Mouse (Mus musculus): ENCODE measurements at regions not wholly inside any gene's neighbourhood (a gene's known extent, or its start where the extent isn't known, plus 50 kb on each side); places are given as distances from the start of the nearest gene placed in this dataset.
A peak's percentile ranks its signal among the peaks of the same experiment; 100 is the strongest.
"Not testable (repeated sequence)": the region's sequence is repeated elsewhere in the genome, so short reads cannot be mapped to it uniquely, and the experiment has no call there.

DNA sequence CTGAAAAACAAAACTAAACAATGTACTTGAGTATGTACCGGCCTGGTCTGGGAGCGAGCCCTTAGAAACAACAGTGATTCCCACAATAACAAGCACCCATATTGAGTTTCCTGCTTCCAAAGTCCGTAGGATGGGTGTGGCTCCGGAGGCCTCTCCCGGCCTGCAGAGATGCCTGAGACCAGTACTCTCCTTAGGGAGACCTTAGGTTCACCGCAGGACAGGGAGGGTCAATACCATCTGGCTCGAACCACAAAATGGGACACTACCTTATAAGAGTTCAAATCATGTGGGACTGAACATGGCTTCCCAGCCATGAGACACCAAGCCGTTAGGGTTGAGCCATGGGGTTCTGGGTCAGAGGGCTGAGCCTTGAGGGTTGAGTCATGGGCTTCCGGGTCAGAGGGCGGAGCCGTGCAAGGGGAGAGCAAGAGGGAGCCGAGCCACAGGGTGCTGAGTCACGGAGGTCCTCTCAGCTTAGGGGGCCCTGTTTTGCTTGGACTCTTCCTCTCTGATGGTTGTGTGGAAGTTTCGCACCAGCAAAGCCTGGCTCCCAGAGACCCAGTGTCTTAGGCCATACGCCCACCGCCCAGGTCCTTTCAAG is 201.8 kb downstream of the Tcp10c start:
- not testable (repeated sequence) for H3K9ac ChIP-seq (ENCODE audit: low read depth, low read length); H3K9me3 ChIP-seq (replicated peaks; ENCODE audit: control insufficient read depth, low read length); H3K36me3 ChIP-seq (ENCODE audit: control insufficient read depth, insufficient read depth); H3K27ac ChIP-seq (ENCODE audit: low read length); H3K4me2 ChIP-seq (ENCODE audit: low read depth, low read length); H3K27me3 ChIP-seq (ENCODE audit: control insufficient read depth, insufficient read depth, low read depth, low read length); ATAC-seq (ENCODE audit: low read depth); H3K4me1 ChIP-seq (ENCODE audit: control insufficient read depth, low read depth, low read length); H3K4me3 ChIP-seq (ENCODE audit: low read depth, low read length)
- whole genome bisulfite sequencing (ENCODE audit: insufficient replicate concordance) = 71% methylated on average over 16 of the region's 16 CpGs

DNA sequence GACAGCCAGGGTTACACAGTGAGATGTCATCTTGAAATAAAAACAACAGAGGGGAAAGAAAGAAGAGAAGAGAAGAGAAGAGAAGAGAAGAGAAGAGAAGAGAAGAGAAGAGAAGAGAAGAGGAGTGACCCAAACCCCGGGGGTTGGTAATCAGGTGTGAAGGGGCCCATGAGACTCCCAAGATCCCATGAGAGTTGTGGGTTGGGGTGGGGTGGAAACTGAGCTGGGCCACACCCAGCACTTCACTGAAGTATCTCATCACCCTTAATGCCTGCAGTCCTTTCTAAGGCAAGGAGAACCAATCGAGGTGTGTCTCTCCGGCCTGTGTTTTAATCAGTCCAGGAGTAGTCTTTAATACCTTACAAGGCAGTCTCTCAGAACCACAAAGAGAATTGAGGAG is 201.5 kb upstream of the Afdn start:
- Histone ChIP-seq H3K36me3 (ENCODE audit: control insufficient read depth, insufficient read depth) (no peaks in the 10 kb centered on the region), H3K27me3 (ENCODE audit: control insufficient read depth, insufficient read depth, low read depth, low read length) (no peaks in the 10 kb centered on the region), H3K27ac (ENCODE audit: low read length) (no peak overlapping the region), H3K4me1 (ENCODE audit: control insufficient read depth, low read depth, low read length) (no peaks in the 10 kb centered on the region), H3K4me3 (ENCODE audit: low read depth, low read length) (no peak overlapping the region), H3K9ac (ENCODE audit: low read depth, low read length) (no peak overlapping the region), H3K9me3 (replicated peaks; ENCODE audit: control insufficient read depth, low read length) (no peaks in the 10 kb centered on the region), H3K4me2 (ENCODE audit: low read depth, low read length) (no peak overlapping the region)
- WGBS (ENCODE audit: insufficient replicate concordance) = 48% methylated on average over 3 of the region's 3 CpGs
- no peak for ATAC-seq (ENCODE audit: low read depth)

DNA sequence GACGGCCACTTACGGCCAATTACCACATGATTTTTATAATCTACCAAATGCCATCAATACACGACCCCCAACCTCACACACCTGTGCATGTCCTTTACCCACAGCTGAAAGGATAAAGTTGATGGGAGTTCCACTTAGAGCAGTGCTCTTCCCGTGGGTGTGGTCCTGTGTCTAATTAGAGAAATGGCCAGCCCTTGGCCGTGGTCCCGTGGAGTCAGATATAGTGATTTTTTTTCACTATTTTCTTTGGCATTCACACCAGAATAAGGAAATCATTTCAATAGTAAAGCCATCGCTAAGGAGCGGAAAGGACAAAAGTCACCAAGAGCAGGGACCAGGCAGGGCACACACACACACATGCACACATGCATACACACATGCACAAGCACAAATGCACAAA is 199.0 kb upstream of the Afdn start:
- Histone ChIP-seq H3K9ac (ENCODE audit: low read depth, low read length) (no peak overlapping the region), H3K9me3 (replicated peaks; ENCODE audit: control insufficient read depth, low read length) (no peaks in the 10 kb centered on the region), H3K4me2 (ENCODE audit: low read depth, low read length) (no peak overlapping the region), H3K27me3 (ENCODE audit: control insufficient read depth, insufficient read depth, low read depth, low read length) (no peaks in the 10 kb centered on the region), H3K36me3 (ENCODE audit: control insufficient read depth, insufficient read depth) (no peaks in the 10 kb centered on the region), H3K4me3 (ENCODE audit: low read depth, low read length) (no peak overlapping the region), H3K4me1 (ENCODE audit: control insufficient read depth, low read depth, low read length) (no peaks in the 10 kb centered on the region), H3K27ac (ENCODE audit: low read length) (no peak overlapping the region)
- no peak for ATAC-seq (ENCODE audit: low read depth)
- WGBS (ENCODE audit: insufficient replicate concordance) = 58% methylated on average over 8 of the region's 8 CpGs

- H3K9me3 ChIP-seq (replicated peaks; ENCODE audit: control insufficient read depth, low read length) = no peaks in the 10 kb centered on the region
- H3K4me1 ChIP-seq (ENCODE audit: control insufficient read depth, low read depth, low read length) = no peaks in the 10 kb centered on the region
- H3K9ac ChIP-seq (ENCODE audit: low read depth, low read length) = no peak overlapping the region
- H3K27ac ChIP-seq (ENCODE audit: low read length) = no peak overlapping the region
- no peak for ATAC-seq (ENCODE audit: low read depth)
- H3K27me3 ChIP-seq (ENCODE audit: control insufficient read depth, insufficient read depth, low read depth, low read length) = no peaks in the 10 kb centered on the region
- no peak overlapping the region for H3K4me2 ChIP-seq (ENCODE audit: low read depth, low read length)
- no peak overlapping the region for H3K4me3 ChIP-seq (ENCODE audit: low read depth, low read length)
- 58% methylated on average over 2 of the region's 2 CpGs for WGBS (ENCODE audit: insufficient replicate concordance)
- no peaks in the 10 kb centered on the region for H3K36me3 ChIP-seq (ENCODE audit: control insufficient read depth, insufficient read depth)
These were observed 197.4 kb upstream of the Afdn start for GRCm38 (mm10) chr17:13562974-13563373.

- no peaks in the 10 kb centered on the region for H3K27me3 ChIP-seq (ENCODE audit: control insufficient read depth, insufficient read depth, low read depth, low read length)
- H3K4me3 ChIP-seq (ENCODE audit: low read depth, low read length) = no peak overlapping the region
- H3K27ac ChIP-seq (ENCODE audit: low read length) = no peak overlapping the region
- no peaks in the 10 kb centered on the region for H3K9me3 ChIP-seq (replicated peaks; ENCODE audit: control insufficient read depth, low read length)
- 74% methylated on average over 7 of the region's 7 CpGs for WGBS (ENCODE audit: insufficient replicate concordance)
- H3K9ac ChIP-seq (ENCODE audit: low read depth, low read length) = no peak overlapping the region
- H3K4me2 ChIP-seq (ENCODE audit: low read depth, low read length) = no peak overlapping the region
- H3K4me1 ChIP-seq (ENCODE audit: control insufficient read depth, low read depth, low read length) = no peaks in the 10 kb centered on the region
- ATAC-seq (ENCODE audit: low read depth) = no peak
- H3K36me3 ChIP-seq (ENCODE audit: control insufficient read depth, insufficient read depth) = no peaks in the 10 kb centered on the region
These were observed 195.5 kb upstream of the Afdn start for GRCm38 (mm10) chr17:13564800-13565199.

GRCm38 (mm10) chr17:13566680-13567079 is 193.7 kb upstream of the Afdn start:
- Histone ChIP-seq H3K9me3 (replicated peaks; ENCODE audit: control insufficient read depth, low read length) (no peaks in the 10 kb centered on the region), H3K4me1 (ENCODE audit: control insufficient read depth, low read depth, low read length) (no peaks in the 10 kb centered on the region), H3K9ac (ENCODE audit: low read depth, low read length) (no peak overlapping the region), H3K27me3 (ENCODE audit: control insufficient read depth, insufficient read depth, low read depth, low read length) (no peaks in the 10 kb centered on the region), H3K4me2 (ENCODE audit: low read depth, low read length) (no peak overlapping the region), H3K27ac (ENCODE audit: low read length) (no peak overlapping the region), H3K36me3 (ENCODE audit: control insufficient read depth, insufficient read depth) (no peaks in the 10 kb centered on the region), H3K4me3 (ENCODE audit: low read depth, low read length) (no peak overlapping the region)
- WGBS (ENCODE audit: insufficient replicate concordance) = 64% methylated on average over 7 of the region's 7 CpGs
- no peak for ATAC-seq (ENCODE audit: low read depth)

- Histone ChIP-seq H3K9ac (ENCODE audit: low read depth, low read length) (no peak overlapping the region), H3K27me3 (ENCODE audit: control insufficient read depth, insufficient read depth, low read depth, low read length) (no peaks in the 10 kb centered on the region), H3K4me3 (ENCODE audit: low read depth, low read length) (no peak overlapping the region), H3K9me3 (replicated peaks; ENCODE audit: control insufficient read depth, low read length) (no peaks in the 10 kb centered on the region), H3K4me2 (ENCODE audit: low read depth, low read length) (no peak overlapping the region), H3K36me3 (ENCODE audit: control insufficient read depth, insufficient read depth) (no peaks in the 10 kb centered on the region), H3K27ac (ENCODE audit: low read length) (no peak overlapping the region), H3K4me1 (ENCODE audit: control insufficient read depth, low read depth, low read length) (no peaks in the 10 kb centered on the region)
- WGBS (ENCODE audit: insufficient replicate concordance) = 56% methylated on average over 3 of the region's 3 CpGs
- no peak for ATAC-seq (ENCODE audit: low read depth)
These were observed 193.2 kb upstream of the Afdn start for GRCm38 (mm10) chr17:13567183-13567582.

DNA sequence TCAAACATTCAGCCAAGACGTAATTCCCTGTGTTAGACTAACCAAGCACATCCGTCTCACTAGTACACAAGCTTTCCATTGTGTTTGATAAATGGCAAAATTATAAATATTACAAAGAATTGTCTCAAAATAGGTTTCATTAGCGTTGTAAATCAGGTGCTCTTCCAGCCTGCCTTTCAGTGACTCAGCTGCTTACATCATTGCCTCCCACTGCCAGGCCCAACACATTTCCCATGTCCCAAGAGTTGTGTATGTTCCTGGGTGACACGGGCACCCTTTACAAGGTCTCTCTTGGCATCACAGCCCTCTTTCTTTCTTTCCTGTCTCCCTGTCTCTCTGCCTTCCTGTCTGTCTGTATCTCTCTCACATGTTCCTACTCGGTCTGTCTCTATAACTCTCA is 189.5 kb upstream of the Afdn start:
- 59% methylated on average over 5 of the region's 5 CpGs for WGBS (ENCODE audit: insufficient replicate concordance)
- no peaks in the 10 kb centered on the region for H3K4me1 ChIP-seq (ENCODE audit: control insufficient read depth, low read depth, low read length)
- H3K9ac ChIP-seq (ENCODE audit: low read depth, low read length) = no peak overlapping the region
- H3K36me3 ChIP-seq (ENCODE audit: control insufficient read depth, insufficient read depth) = no peaks in the 10 kb centered on the region
- no peak overlapping the region for H3K27ac ChIP-seq (ENCODE audit: low read length)
- H3K27me3 ChIP-seq (ENCODE audit: control insufficient read depth, insufficient read depth, low read depth, low read length) = no peaks in the 10 kb centered on the region
- no peaks in the 10 kb centered on the region for H3K9me3 ChIP-seq (replicated peaks; ENCODE audit: control insufficient read depth, low read length)
- no peak for ATAC-seq (ENCODE audit: low read depth)
- H3K4me3 ChIP-seq (ENCODE audit: low read depth, low read length) = no peak overlapping the region
- no peak overlapping the region for H3K4me2 ChIP-seq (ENCODE audit: low read depth, low read length)

GRCm38 (mm10) chr17:13572204-13572833 is 188.0 kb upstream of the Afdn start:
- 36% methylated on average over 8 of the region's 8 CpGs for WGBS (ENCODE audit: insufficient replicate concordance)
- no peaks in the 10 kb centered on the region for H3K4me1 ChIP-seq (ENCODE audit: control insufficient read depth, low read depth, low read length)

More at GRCm38 (mm10) chr17:13572204-13572833, 188.0 kb upstream of the Afdn start:
- Histone ChIP-seq H3K4me2 (ENCODE audit: low read depth, low read length) (no peak overlapping the region), H3K9me3 (replicated peaks; ENCODE audit: control insufficient read depth, low read length) (no peaks in the 10 kb centered on the region), H3K27me3 (ENCODE audit: control insufficient read depth, insufficient read depth, low read depth, low read length) (no peaks in the 10 kb centered on the region), H3K36me3 (ENCODE audit: control insufficient read depth, insufficient read depth) (no peaks in the 10 kb centered on the region), H3K27ac (ENCODE audit: low read length) (no peak overlapping the region), H3K4me3 (ENCODE audit: low read depth, low read length) (no peak overlapping the region), H3K9ac (ENCODE audit: low read depth, low read length) (no peak overlapping the region)
- ATAC-seq (ENCODE audit: low read depth) = peak; percentile 74

Measured in liver, embryonic 16.5 days (tissue).